Mouse (Mus musculus): ENCODE results near the gene Aff3.

Aff3 gene

DNA sequence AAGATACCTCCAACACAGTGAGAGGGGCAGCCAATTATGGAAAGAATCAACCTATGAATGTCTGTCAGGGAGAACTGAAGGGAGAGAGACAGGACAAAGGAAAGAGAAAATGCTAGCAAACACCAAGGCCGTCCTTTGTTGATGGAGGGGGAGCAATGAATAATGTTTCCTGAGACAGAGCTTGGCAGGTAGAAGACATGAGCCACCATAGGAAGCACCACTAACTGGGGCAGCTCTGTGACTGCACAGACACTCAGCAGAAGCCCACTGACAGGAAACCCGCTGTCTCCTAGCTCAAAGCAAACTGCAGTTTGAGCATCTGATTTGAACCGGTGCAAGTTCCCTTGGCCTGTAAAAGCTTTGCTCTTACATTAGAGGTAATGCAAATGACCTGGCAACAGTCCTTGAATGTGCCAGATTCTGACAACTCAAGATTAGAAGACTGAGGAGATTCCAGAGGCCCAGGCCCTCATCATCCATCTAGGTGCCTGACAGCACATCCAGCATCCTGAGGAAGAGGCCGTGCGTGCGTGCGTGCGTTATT lies 176.0 kb downstream of the Aff3 start:
- DNase-seq (ENCODE audit: low spot score), result no peak

DNA sequence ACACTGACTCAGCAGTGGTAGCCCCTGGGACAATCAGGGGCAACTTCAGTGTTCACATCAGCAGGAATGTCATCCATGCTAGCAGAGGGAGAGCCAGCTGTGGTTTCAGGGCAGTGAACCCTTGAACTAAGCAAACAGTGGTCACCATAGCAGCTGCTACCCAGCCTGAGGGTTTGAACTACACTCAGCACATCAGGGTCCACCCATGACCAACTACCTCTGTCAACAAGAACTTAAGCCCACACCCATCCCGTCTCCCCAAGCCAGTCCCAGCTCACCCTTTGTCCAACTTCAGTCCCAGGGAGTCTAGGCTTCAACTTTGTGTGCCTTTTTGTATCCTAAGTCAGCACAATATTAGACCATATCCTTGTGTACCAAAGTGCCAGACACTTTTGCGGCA lies 176.9 kb downstream of the Aff3 start:
- no peak for DNase-seq (ENCODE audit: low spot score)

- no peak for DNase-seq (ENCODE audit: low spot score)
Observed at GRCm38 (mm10) chr1:38483191-38483590, 181.6 kb downstream of the Aff3 start.

DNA sequence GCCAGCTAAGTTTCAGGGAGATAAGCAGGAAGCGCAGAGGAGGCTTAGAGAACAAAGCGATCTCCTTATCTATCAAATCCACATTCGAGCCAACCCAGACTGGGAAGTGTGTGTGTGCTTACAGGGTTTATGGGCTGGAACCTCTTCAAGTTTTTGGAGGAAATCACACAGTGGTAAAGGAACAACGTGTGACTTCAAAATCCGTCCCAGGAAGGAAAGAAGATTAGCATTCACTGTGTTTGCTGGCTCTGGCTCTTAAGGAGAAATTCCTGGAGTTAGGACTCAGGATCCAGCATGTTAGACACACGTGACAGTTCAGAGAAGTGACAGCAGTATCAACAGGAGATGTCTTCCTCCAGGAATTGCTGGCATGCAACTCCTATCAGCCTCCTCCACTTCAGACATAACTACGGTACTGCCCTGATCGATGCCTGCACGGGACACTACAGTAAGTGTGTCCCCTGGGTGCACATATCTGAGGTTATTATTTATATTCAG lies 186.5 kb downstream of the Aff3 start:
- peak; percentile 14 for DNase-seq (ENCODE audit: low spot score)

GRCm38 (mm10) chr1:38470817-38471216 lies 193.9 kb downstream of the Aff3 start:
- DNase-seq (ENCODE audit: low spot score), result no peak

- no peak for DNase-seq (ENCODE audit: low spot score)
Observed at GRCm38 (mm10) chr1:38470166-38470565, 194.6 kb downstream of the Aff3 start.

GRCm38 (mm10) chr1:38467305-38468083 lies 197.3 kb downstream of the Aff3 start:
- no peak for DNase-seq (ENCODE audit: low spot score)

GRCm38 (mm10) chr1:38456719-38457269 lies 208.0 kb downstream of the Aff3 start:
- DNase-seq (ENCODE audit: low spot score), result no peak

- no peak for DNase-seq (ENCODE audit: low spot score)
Observed at GRCm38 (mm10) chr1:38454921-38455320, 209.8 kb downstream of the Aff3 start.

GRCm38 (mm10) chr1:38451367-38451766 lies 213.4 kb downstream of the Aff3 start:
- DNase-seq (ENCODE audit: low spot score), result no peak

DNA sequence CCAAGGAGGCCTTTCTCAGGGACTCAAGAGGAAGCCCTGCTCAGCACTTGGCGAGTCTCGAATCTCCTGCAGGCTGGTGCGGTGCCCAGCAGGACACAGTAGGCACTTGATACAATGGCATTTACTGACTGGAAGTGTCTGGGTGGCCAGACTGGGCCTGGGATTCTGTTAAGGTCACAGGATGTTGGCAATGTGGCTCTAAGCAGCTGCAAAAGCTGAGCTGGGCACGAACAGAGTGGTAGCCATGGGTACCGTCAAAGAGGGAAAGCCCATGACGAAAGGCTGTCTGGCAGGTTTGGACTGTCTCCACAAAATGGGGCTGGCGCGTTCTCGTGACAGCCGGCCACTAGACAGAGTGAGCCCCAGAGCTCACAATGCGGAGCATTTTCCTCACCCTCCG lies 214.1 kb downstream of the Aff3 start:
- DNase-seq (ENCODE audit: low spot score), result no peak

GRCm38 (mm10) chr1:38449816-38450478 lies 214.8 kb downstream of the Aff3 start:
- no peak for DNase-seq (ENCODE audit: low spot score)

GRCm38 (mm10) chr1:38448854-38449253 lies 215.9 kb downstream of the Aff3 start:
- DNase-seq (ENCODE audit: low spot score), result no peak

DNA sequence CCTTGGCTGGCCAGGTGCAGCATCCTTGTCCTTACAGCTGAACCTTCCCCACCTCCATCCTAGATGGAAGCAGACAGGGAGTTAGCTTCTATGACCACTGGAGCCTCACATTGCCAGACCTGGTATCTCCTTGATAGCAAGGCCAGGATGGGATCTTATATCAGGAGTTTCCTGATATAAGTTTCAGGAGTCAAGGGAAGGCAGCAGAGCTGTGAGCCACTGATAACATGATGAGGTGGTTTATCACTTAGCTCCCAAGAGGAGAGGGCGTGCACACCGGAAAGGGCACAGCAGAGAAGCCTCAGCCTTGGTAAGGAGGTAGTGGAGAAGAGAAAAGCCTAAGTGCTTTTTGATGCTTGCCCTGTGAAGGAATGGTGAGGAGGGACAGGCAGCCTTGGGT lies 217.2 kb downstream of the Aff3 start:
- no peak for DNase-seq (ENCODE audit: low spot score)

- no peak for DNase-seq (ENCODE audit: low spot score)
Observed at GRCm38 (mm10) chr1:38446152-38446820, 218.5 kb downstream of the Aff3 start.

DNA sequence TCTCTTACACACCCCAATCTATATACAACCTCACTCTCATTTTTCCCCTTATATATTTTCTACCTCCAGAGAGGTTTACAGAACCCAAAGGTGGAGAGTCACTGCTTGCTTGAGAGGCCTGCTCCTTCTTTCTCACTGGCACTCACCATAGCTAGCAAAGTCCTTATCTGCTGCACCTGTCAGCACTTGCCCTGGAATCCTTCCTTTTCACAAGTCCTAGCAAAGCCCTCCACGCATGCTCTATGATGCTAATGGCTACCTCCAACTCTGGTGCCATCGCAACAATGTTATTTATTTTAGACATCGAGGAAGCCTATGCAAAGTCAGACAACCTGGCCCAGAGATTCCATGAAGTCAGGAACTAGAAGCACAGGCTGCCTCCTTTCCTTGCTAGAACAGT lies 221.9 kb downstream of the Aff3 start:
- peak; percentile 45 for DNase-seq (ENCODE audit: low spot score)

DNA sequence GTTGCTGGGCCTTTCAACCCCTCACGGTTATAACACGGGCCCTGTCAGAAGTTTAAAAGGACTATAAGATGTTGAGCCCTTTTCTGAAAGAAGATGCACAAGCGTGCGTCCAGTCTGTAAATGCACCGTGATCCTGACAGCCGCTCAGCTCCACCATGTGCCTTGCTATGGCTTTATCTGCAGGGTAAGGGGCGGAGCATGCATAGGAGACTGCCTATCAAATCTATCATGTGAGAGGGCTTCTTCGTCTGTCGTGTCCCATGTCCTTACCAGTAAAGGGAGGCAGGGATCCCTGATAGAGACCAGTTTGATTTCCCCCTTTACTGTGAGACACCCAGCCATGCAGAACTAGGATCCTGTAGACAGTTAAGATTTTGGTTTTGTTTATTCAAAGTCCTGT lies 222.3 kb downstream of the Aff3 start:
- no peak for DNase-seq (ENCODE audit: low spot score)

DNA sequence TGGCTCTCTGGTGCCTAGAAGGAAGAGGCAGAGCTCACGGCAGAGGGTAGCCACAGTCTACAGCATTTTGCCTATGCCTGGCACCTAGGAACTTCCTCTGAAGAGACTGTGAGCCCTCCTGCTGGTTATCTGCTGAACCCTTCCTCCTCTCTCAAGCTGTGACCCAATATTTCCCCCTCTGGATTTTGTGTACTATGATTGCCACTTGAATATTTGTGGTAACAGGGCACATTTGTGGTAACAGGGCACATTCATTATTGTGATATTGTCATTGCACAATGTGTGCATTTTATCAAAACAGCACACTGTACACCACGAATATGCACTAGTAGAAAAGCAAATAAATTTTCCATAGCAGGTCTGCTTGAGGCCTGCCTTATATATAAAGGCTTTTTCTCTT lies 223.0 kb downstream of the Aff3 start:
- no peak for DNase-seq (ENCODE audit: low spot score)

GRCm38 (mm10) chr1:38440471-38440815 lies 224.3 kb downstream of the Aff3 start:
- DNase-seq (ENCODE audit: low spot score), result no peak

- DNase-seq (ENCODE audit: low spot score), result no peak
Observed at GRCm38 (mm10) chr1:38439751-38440470, 224.8 kb downstream of the Aff3 start.

DNA sequence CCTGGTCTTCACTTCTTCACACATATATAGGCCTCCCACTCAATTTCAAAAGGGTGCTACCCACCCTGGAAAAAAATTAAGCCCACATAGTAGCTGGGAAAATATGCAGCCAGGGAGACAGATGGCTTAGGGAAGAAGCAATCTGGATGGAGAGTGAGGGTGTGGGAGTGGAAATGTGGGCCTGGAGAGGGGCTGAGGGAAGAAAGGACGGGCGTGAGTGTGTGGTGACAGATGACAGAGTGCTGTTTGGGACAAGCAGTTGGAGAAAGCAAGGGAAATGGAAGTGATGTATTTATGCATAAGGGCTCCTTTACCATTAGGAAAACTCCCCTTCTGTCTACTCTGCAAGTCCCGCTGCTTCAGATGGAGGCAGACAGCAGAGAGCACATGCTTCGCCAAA lies 226.3 kb downstream of the Aff3 start:
- DNase-seq (ENCODE audit: low spot score), result no peak

- peak; percentile 10 for DNase-seq (ENCODE audit: low spot score)
Observed at GRCm38 (mm10) chr1:38437671-38438070, 227.1 kb downstream of the Aff3 start.

All from urinary bladder, postnatal 14 days (tissue).